Mouse (Mus musculus) stomach, embryonic 16.5 days (tissue): ENCODE measurements around the gene Rubcn. TPM values are rescaled to one million over a fixed set of nuclear protein-coding genes. Genes with fewer than 3 reads are reported as not detected.
A peak's percentile ranks its signal among the peaks of the same experiment; 100 is the strongest.

Experiments used
- ATAC-seq: fragments of 200-750 bp; cut with Nextera tagmentation; 2 replicates; pipeline ENCODE4 v1.8.0; 2017; ENCODE audit warnings: moderate number of reproducible peaks, moderate TSS enrichment; ENCODE audit not compliant: insufficient read depth, low FRiP score
- H3K27ac ChIP-seq: fragments of 300-500 bp; sonication (generic); 2 replicates; pipeline ENCODE4 v1.5.1; 2014; ENCODE audit warnings: low read length
- H3K27me3 ChIP-seq: fragments of 300-500 bp; sonication (generic); 2 replicates; pipeline ENCODE4 v1.6.1; 2014; ENCODE audit warnings: low read length, control low read depth, mixed read lengths; ENCODE audit not compliant: control insufficient read depth, insufficient read depth
- H3K36me3 ChIP-seq: fragments of 300-500 bp; sonication (generic); 2 replicates; pipeline ENCODE4 v1.6.1; 2014; ENCODE audit warnings: low read length; ENCODE audit not compliant: control insufficient read depth, insufficient read depth
- H3K4me1 ChIP-seq: fragments of 300-500 bp; sonication (generic); 2 replicates; pipeline ENCODE4 v1.6.1; 2014; ENCODE audit warnings: low read length, control low read depth, mixed read lengths; ENCODE audit not compliant: control insufficient read depth, insufficient read depth
- H3K4me2 ChIP-seq: fragments of 300-500 bp; sonication (generic); 2 replicates; pipeline ENCODE4 v1.6.1; 2014; ENCODE audit warnings: low read depth, low read length, mixed read lengths
- H3K4me3 ChIP-seq: fragments of 300-500 bp; sonication (generic); replicated peaks from 2 replicates; pipeline ENCODE4 v1.5.1; 2014; ENCODE audit warnings: mild to moderate bottlenecking, low read length
- H3K9ac ChIP-seq: fragments of 300-500 bp; sonication (generic); 2 replicates; pipeline ENCODE4 v1.6.1; 2014; ENCODE audit warnings: low read length
- H3K9me3 ChIP-seq: fragments of 300-500 bp; sonication (generic); replicated peaks from 2 replicates; pipeline ENCODE4 v1.6.1; 2016; ENCODE audit warnings: low read length, control low read depth; ENCODE audit not compliant: control insufficient read depth
- WGBS: fragments of 180-500 bp; shearing (Covaris S2); extraction: QIAGEN DNeasy Blood & Tissue Kit; methylation state at CpG from one replicate; pipeline ENCODE4 v1.1.7; 2014; 5-methylcytosine and 5-hydroxymethylcytosine counted together
- polyA plus RNA-seq: library from polyadenylated mRNA; unstranded; fragments of >200 nt; fragmentation: Nextera tagmentation; extraction: Ambion mirVana; gene quantifications from 2 replicates; pipeline ENCODE4 v1.2.1, GENCODE M21; 2015

Rubcn gene
- polyA plus RNA-seq, 1 experiment from 2014 or later, result 24.7 TPM

- peaks cover 9% of the 10 kb centered on the region; the same call in 1 of the 2 replicates for H3K4me1 ChIP-seq
- no peak overlapping the region for H3K27ac ChIP-seq
- 51% methylated on average over 12 of the region's 12 CpGs for WGBS
- H3K36me3 ChIP-seq, result peaks cover 27% of the 10 kb centered on the region
- no peak for ATAC-seq
- H3K4me3 ChIP-seq, result no peak overlapping the region
- no peak overlapping the region for H3K4me2 ChIP-seq
- no peaks in the 10 kb centered on the region for H3K27me3 ChIP-seq
- no peak overlapping the region for H3K9ac ChIP-seq
- no peaks in the 10 kb centered on the region for H3K9me3 ChIP-seq
Measured at GRCm38 (mm10) chr16:32825380-32825779, 52.2 kb downstream of the Rubcn start.

GRCm38 (mm10) chr16:32824061-32824460 is 53.5 kb downstream of the Rubcn start:
- no peak overlapping the region for H3K4me3 ChIP-seq
- no peaks in the 10 kb centered on the region for H3K27me3 ChIP-seq
- H3K4me2 ChIP-seq, result no peak overlapping the region
- no peak overlapping the region for H3K27ac ChIP-seq
- peaks cover 27% of the 10 kb centered on the region for H3K36me3 ChIP-seq
- no peaks in the 10 kb centered on the region for H3K9me3 ChIP-seq
- peaks cover 9% of the 10 kb centered on the region; the same call in 1 of the 2 replicates for H3K4me1 ChIP-seq
- ATAC-seq, result no peak
- no peak overlapping the region for H3K9ac ChIP-seq
- 90% methylated on average over 13 of the region's 13 CpGs for WGBS

- no peak overlapping the region for H3K27ac ChIP-seq
- peaks cover 27% of the 10 kb centered on the region for H3K36me3 ChIP-seq
Measured at GRCm38 (mm10) chr16:32823487-32823886, 54.1 kb downstream of the Rubcn start.

GRCm38 (mm10) chr16:32822881-32823280 is 54.7 kb downstream of the Rubcn start:
- no peak for ATAC-seq
- peaks cover 9% of the 10 kb centered on the region; the same call in 1 of the 2 replicates for H3K4me1 ChIP-seq
- no peak overlapping the region for H3K4me2 ChIP-seq
- H3K9ac ChIP-seq, result no peak overlapping the region
- no peaks in the 10 kb centered on the region for H3K27me3 ChIP-seq
- peaks cover 27% of the 10 kb centered on the region for H3K36me3 ChIP-seq
- H3K27ac ChIP-seq, result no peak overlapping the region
- H3K4me3 ChIP-seq, result no peak overlapping the region
- no peaks in the 10 kb centered on the region for H3K9me3 ChIP-seq
- WGBS, result 74% methylated on average over 5 of the region's 5 CpGs

More at GRCm38 (mm10) chr16:32823487-32823886, 54.1 kb downstream of the Rubcn start:
- Histone ChIP-seq H3K4me3 (no peak overlapping the region), H3K9ac (no peak overlapping the region), H3K27me3 (no peaks in the 10 kb centered on the region), H3K4me1 (peaks cover 9% of the 10 kb centered on the region; the same call in 1 of the 2 replicates), H3K4me2 (no peak overlapping the region), H3K9me3 (no peaks in the 10 kb centered on the region)
- no peak for ATAC-seq
- WGBS, result 86% methylated on average over 8 of the region's 8 CpGs

GRCm38 (mm10) chr16:32822450-32822827 is 55.1 kb downstream of the Rubcn start:
- H3K27ac ChIP-seq, result peak overlapping the region; percentile 51
- H3K36me3 ChIP-seq, result peaks cover 27% of the 10 kb centered on the region
- no peak for ATAC-seq
- no peaks in the 10 kb centered on the region for H3K9me3 ChIP-seq
- peaks cover 9% of the 10 kb centered on the region; the same call in 1 of the 2 replicates for H3K4me1 ChIP-seq
- 55% methylated on average over 6 of the region's 6 CpGs for WGBS
- H3K27me3 ChIP-seq, result no peaks in the 10 kb centered on the region
- no peak overlapping the region; the same call in 1 of the 2 replicates for H3K9ac ChIP-seq
- H3K4me3 ChIP-seq, result no peak overlapping the region
- no peak overlapping the region for H3K4me2 ChIP-seq

- no peak overlapping the region for H3K4me3 ChIP-seq
- no peak overlapping the region; the same call in 1 of the 2 replicates for H3K9ac ChIP-seq
- H3K4me1 ChIP-seq, result peaks cover 9% of the 10 kb centered on the region; the same call in 1 of the 2 replicates
- peaks cover 25% of the 10 kb centered on the region for H3K36me3 ChIP-seq
- H3K4me2 ChIP-seq, result no peak overlapping the region
- WGBS, result 34% methylated on average over 10 of the region's 10 CpGs
- H3K27me3 ChIP-seq, result no peaks in the 10 kb centered on the region
- no peaks in the 10 kb centered on the region for H3K9me3 ChIP-seq
- H3K27ac ChIP-seq, result peak overlapping the region; percentile 51
- ATAC-seq, result peak; percentile 75
Measured at GRCm38 (mm10) chr16:32821772-32822449, 55.7 kb downstream of the Rubcn start.

- Histone ChIP-seq H3K27me3 (no peaks in the 10 kb centered on the region), H3K4me3 (no peak overlapping the region), H3K9me3 (no peaks in the 10 kb centered on the region), H3K27ac (no peak overlapping the region), H3K9ac (no peak overlapping the region), H3K36me3 (0 out of 2 replicates have a peak, but pooled peaks cover 3% of the 10 kb centered on the region), H3K4me2 (no peak overlapping the region), H3K4me1 (peaks cover 16% of the 10 kb centered on the region; the same call in 1 of the 2 replicates)
- ATAC-seq, result no peak
- 73% methylated on average over 5 of the region's 5 CpGs for WGBS
Measured at GRCm38 (mm10) chr16:32818441-32818840, 59.1 kb downstream of the Rubcn start.

- Histone ChIP-seq H3K4me2 (no peak overlapping the region), H3K27me3 (no peaks in the 10 kb centered on the region), H3K4me3 (no peak overlapping the region), H3K36me3 (no peaks in the 10 kb centered on the region), H3K27ac (no peak overlapping the region), H3K9ac (no peak overlapping the region), H3K4me1 (peaks cover 16% of the 10 kb centered on the region; the same call in 1 of the 2 replicates), H3K9me3 (no peaks in the 10 kb centered on the region)
- 70% methylated on average over 4 of the region's 4 CpGs for WGBS
- no peak for ATAC-seq
Measured at GRCm38 (mm10) chr16:32818036-32818435, 59.5 kb downstream of the Rubcn start.

GRCm38 (mm10) chr16:32815160-32815605 is 62.4 kb downstream of the Rubcn start:
- H3K9ac ChIP-seq, result peak overlapping the region; percentile 47
- no peak overlapping the region for H3K27ac ChIP-seq

More at GRCm38 (mm10) chr16:32815160-32815605, 62.4 kb downstream of the Rubcn start:
- ATAC-seq, result no peak
- peak overlapping the region; percentile 34 for H3K4me3 ChIP-seq
- WGBS, result 4% methylated on average over 6 of the region's 6 CpGs
- peaks cover 7% of the 10 kb centered on the region; the same call in 1 of the 2 replicates for H3K4me1 ChIP-seq
- no peaks in the 10 kb centered on the region for H3K9me3 ChIP-seq
- H3K27me3 ChIP-seq, result no peaks in the 10 kb centered on the region
- peak overlapping the region; percentile 58 for H3K4me2 ChIP-seq
- no peaks in the 10 kb centered on the region for H3K36me3 ChIP-seq
